ENCODE assay signal across 19 mouse cellular contexts in the genomic region with DNA sequence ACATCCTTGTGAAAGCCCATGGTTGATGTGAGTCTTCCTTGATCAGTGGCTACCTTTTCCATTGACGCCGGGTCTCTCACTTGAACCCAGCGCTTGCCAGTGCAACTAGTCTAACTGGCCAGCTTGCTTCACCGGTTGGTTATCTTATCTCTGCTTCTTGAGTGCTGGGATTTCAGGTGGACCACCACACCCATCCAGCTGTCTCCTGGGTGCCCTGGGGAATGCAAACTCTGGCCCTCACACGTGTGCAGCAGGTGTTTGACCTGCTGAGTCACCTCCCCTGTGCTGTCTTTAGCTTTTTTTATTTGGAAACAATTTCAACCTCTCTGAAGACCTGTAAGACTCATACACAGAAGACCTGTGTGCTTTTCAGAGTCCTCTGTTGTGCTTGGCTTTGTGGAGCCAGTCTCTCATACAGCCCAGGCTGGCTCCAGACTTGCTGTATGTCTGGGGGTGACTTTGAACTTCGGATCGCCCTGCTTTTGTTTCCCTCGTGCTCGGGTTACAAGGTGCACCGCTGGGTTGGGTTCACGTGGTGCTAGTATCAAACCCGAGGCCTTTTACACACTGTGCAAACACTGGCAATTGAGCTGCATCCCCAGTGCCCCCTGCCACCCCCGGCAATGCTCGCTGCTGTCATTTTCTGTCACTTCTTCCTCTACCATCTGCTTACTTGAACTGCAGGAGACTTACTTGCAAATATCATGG. TPM values are rescaled to one million over a fixed set of nuclear protein-coding genes. Genes with fewer than 3 reads are reported as not detected.
DNase-seq lines count a peak whose midpoint lies in the region; ATAC-seq and TF ChIP-seq lines count a peak whose summit lies in the region.
"Had no signal": no experiment of that assay in that cellular context is flagged by ENCODE, and none has a peak within 500 bp of the region (broad histone marks: within the 10 kb centered on the region; RNA-seq: fewer than 3 reads in every experiment).

No protein-coding gene starts in this region.

- no peak for DNase-seq in heart, postnatal 25 days (ENCODE audit: low spot score)
- DNase-seq in CH12.LX (ENCODE audit: extremely low read depth) (no peak), G1E (ENCODE audit: low spot score) (no peak)
- DNase-seq in cerebellum, postnatal 4 days (ENCODE audit: low spot score in 2 of 2), result no peak
- DNase-seq: cerebellum, postnatal 25 days; kidney, postnatal 10 days; lung, adult 2 months; lung, postnatal 36 days; right cerebral cortex, postnatal 14 days; thymus, postnatal 36 days had no signal

- no peak for TF ChIP-seq RAD21 in CH12.LX (IDR thresholded peaks at IDR 0.05; ENCODE audit: low read depth, low read length)

- H3K79me2 ChIP-seq in CH12.LX (replicated peaks; ENCODE audit: control insufficient read depth, extremely low read depth, insufficient read depth, poor library complexity, severe bottlenecking) (no peaks in the 10 kb centered on the region), myocyte (ENCODE audit: control insufficient read depth, insufficient read depth) (peaks cover 26% of the 10 kb centered on the region)

- no peak overlapping the region for H3ac ChIP-seq in myocyte (ENCODE audit: control insufficient read depth, insufficient read length)

- dilution Hi-C loops in CH12.LX (cut with MboI; ENCODE audit: extremely low pct_ligation_motif_present, extremely low pct_unique_long_range_greater_than_20kb, low sequenced_read_pairs), result no loop called here

- 0 out of 2 replicates have a peak overlapping the region, but pooled peaks have one; percentile 43 for H3K27ac ChIP-seq in heart, embryonic 16.5 days (ENCODE audit: low read length)
- H3K27ac ChIP-seq in CH12.LX (ENCODE audit: insufficient read depth, low read depth), result no peak overlapping the region
- H3K27ac ChIP-seq in forebrain, embryonic 12.5 days, result no peak overlapping the region
- H3K27ac ChIP-seq in hindbrain, embryonic 16.5 days (ENCODE audit: low read depth, low read length), result no peak overlapping the region
- H3K27ac ChIP-seq: forebrain, embryonic 15.5 days; hindbrain, embryonic 12.5 days; left cerebral cortex, adult 2 months; midbrain, embryonic 10.5 days; neural tube, embryonic 13.5 days had no signal

- H3K4me3 ChIP-seq in heart, embryonic 16.5 days (ENCODE audit: low read length), result no peak overlapping the region
- H3K4me3 ChIP-seq in CH12.LX (replicated peaks in 1 of 3; ENCODE audit: low read depth in 2 of 3, low read length in 2 of 3, poor library complexity in 1 of 3), result no peak overlapping the region
- H3K4me3 ChIP-seq in G1E (ENCODE audit: low read depth, low read length), result no peak overlapping the region
- H3K4me3 ChIP-seq in myocyte, result no peak overlapping the region
- no peak overlapping the region for H3K4me3 ChIP-seq in forebrain, embryonic 12.5 days (replicated peaks)
- H3K4me3 ChIP-seq in hindbrain, embryonic 16.5 days (ENCODE audit: low read length), result no peak overlapping the region
- H3K4me3 ChIP-seq: forebrain, embryonic 15.5 days; hindbrain, embryonic 12.5 days; left cerebral cortex, adult 2 months; midbrain, embryonic 10.5 days; neural tube, embryonic 13.5 days had no signal

- no peak overlapping the region for H3K4me2 ChIP-seq in heart, embryonic 16.5 days (ENCODE audit: low read depth, low read length)
- no peak overlapping the region for H3K4me2 ChIP-seq in CH12.LX (ENCODE audit: insufficient read depth, low read depth, poor library complexity, severe bottlenecking)
- no peak overlapping the region for H3K4me2 ChIP-seq in myocyte (ENCODE audit: low read depth)
- no peak overlapping the region for H3K4me2 ChIP-seq in forebrain, embryonic 12.5 days
- H3K4me2 ChIP-seq in hindbrain, embryonic 16.5 days (ENCODE audit: low read length), result no peak overlapping the region
- H3K4me2 ChIP-seq: forebrain, embryonic 15.5 days; hindbrain, embryonic 12.5 days; neural tube, embryonic 13.5 days had no signal

- in situ Hi-C loops in CH12.LX (cut with MboI; ENCODE audit: low pct_ligation_motif_present, low pct_unique_long_range_greater_than_20kb, low sequenced_read_pairs), result loop anchor here (5.0 kb wide), 1 partner anchor 81 kb away; a partner anchor contains a TSS

- TF ChIP-seq EP300 in CH12.LX (IDR thresholded peaks at IDR 0.05; ENCODE audit: low read length), result no peak

- H3K4me1 ChIP-seq in heart, embryonic 16.5 days (ENCODE audit: control insufficient read depth, insufficient read depth, low read length), result peaks cover 52% of the 10 kb centered on the region
- H3K4me1 ChIP-seq in CH12.LX (ENCODE audit: control insufficient read depth in 1 of 2, insufficient read depth in 2 of 2) (peaks cover 7 to 30% of the 10 kb centered on the region in 2 experiments), G1E (ENCODE audit: insufficient read depth, low read depth, low read length) (peaks cover 54% of the 10 kb centered on the region)
- H3K4me1 ChIP-seq in forebrain, embryonic 12.5 days, result peaks cover 4% of the 10 kb centered on the region
- H3K4me1 ChIP-seq in hindbrain, embryonic 16.5 days (ENCODE audit: control insufficient read depth, insufficient read depth, low read depth, low read length), result peaks cover 5% of the 10 kb centered on the region; the same call in 1 of the 2 replicates
- H3K4me1 ChIP-seq: forebrain, embryonic 15.5 days had no signal

- intact Hi-C loops in heart, postnatal 25 days (cut with DNase I), result no loop called here

- no peak overlapping the region for H3K9ac ChIP-seq in heart, embryonic 16.5 days (ENCODE audit: low read length)
- H3K9ac ChIP-seq in CH12.LX (ENCODE audit: insufficient read depth, low read depth), result no peak overlapping the region
- H3K9ac ChIP-seq in forebrain, embryonic 12.5 days, result no peak overlapping the region
- no peak overlapping the region for H3K9ac ChIP-seq in hindbrain, embryonic 16.5 days (ENCODE audit: low read depth, low read length)
- H3K9ac ChIP-seq: forebrain, embryonic 15.5 days; hindbrain, embryonic 12.5 days; neural tube, embryonic 13.5 days had no signal

- no peak for TF ChIP-seq CTCF in CH12.LX (conservative IDR thresholded peaks at IDR 0.05 in 1 of 2, IDR thresholded peaks at IDR 0.05 in 1 of 2; ENCODE audit: low read depth in 2 of 2, low read length in 2 of 2)
- no peak for TF ChIP-seq CTCF in G1E (IDR thresholded peaks at IDR 0.05; ENCODE audit: low read depth, low read length)

- no peaks in the 10 kb centered on the region for H3K9me3 ChIP-seq in heart, embryonic 16.5 days (replicated peaks; ENCODE audit: control insufficient read depth, low read length)
- no peaks in the 10 kb centered on the region for H3K9me3 ChIP-seq in CH12.LX (replicated peaks; ENCODE audit: low read length)
- peaks cover 2% of the 10 kb centered on the region; the same call in 1 of the 2 replicates for H3K9me3 ChIP-seq in G1E (replicated peaks)
- no peaks in the 10 kb centered on the region for H3K9me3 ChIP-seq in forebrain, embryonic 12.5 days
- no peaks in the 10 kb centered on the region for H3K9me3 ChIP-seq in hindbrain, embryonic 16.5 days (ENCODE audit: control insufficient read depth, low read length)
- H3K9me3 ChIP-seq: forebrain, embryonic 15.5 days; hindbrain, embryonic 12.5 days; midbrain, embryonic 10.5 days; neural tube, embryonic 13.5 days had no signal

- TF ChIP-seq POLR2A in CH12.LX (IDR thresholded peaks at IDR 0.05; ENCODE audit: low read depth, low read length) (no peak), myocyte (IDR thresholded peaks at IDR 0.05; ENCODE audit: insufficient read length, low read depth) (no peak)

- ATAC-seq in heart, embryonic 16.5 days (replicated peaks; ENCODE audit: extremely low read depth, insufficient read depth, low FRiP score), result no peak
- peak; percentile 51 for ATAC-seq in G1E (ENCODE audit: extremely low read depth, insufficient number of reproducible peaks, low FRiP score, poor library complexity, severe bottlenecking)
- no peak for ATAC-seq in forebrain, embryonic 12.5 days (ENCODE audit: low FRiP score)
- no peak for ATAC-seq in hindbrain, embryonic 16.5 days
- ATAC-seq: forebrain, embryonic 15.5 days had no signal

- 68% methylated on average over 14 of the region's 14 CpGs for WGBS in heart, embryonic 16.5 days
- 79% methylated on average over 14 of the region's 14 CpGs for WGBS in forebrain, embryonic 12.5 days
- 68% methylated on average over 14 of the region's 14 CpGs for WGBS in hindbrain, embryonic 16.5 days

- peaks cover 62% of the 10 kb centered on the region for H3K36me3 ChIP-seq in heart, embryonic 16.5 days (ENCODE audit: control insufficient read depth, insufficient read depth)
- H3K36me3 ChIP-seq in CH12.LX (replicated peaks in 1 of 2; ENCODE audit: control insufficient read depth in 1 of 2, insufficient read depth in 1 of 2, low read length in 1 of 2) (no peaks in the 10 kb centered on the region), G1E (replicated peaks) (peaks cover 100% of the 10 kb centered on the region), myocyte (ENCODE audit: control insufficient read depth, insufficient read depth) (peaks cover 35% of the 10 kb centered on the region)
- no peaks in the 10 kb centered on the region; the same call in 1 of the 2 replicates for H3K36me3 ChIP-seq in forebrain, embryonic 12.5 days (replicated peaks)
- H3K36me3 ChIP-seq in hindbrain, embryonic 16.5 days (ENCODE audit: control insufficient read depth, insufficient read depth, low read length), result no peaks in the 10 kb centered on the region
- H3K36me3 ChIP-seq: forebrain, embryonic 15.5 days had no signal

- H3K27me3 ChIP-seq in heart, embryonic 16.5 days (ENCODE audit: control insufficient read depth, insufficient read depth, low read length), result no peaks in the 10 kb centered on the region
- no peaks in the 10 kb centered on the region for H3K27me3 ChIP-seq in CH12.LX (replicated peaks)
- H3K27me3 ChIP-seq in G1E (ENCODE audit: insufficient read depth, low read length), result no peaks in the 10 kb centered on the region; the same call in 1 of the 2 replicates
- no peaks in the 10 kb centered on the region for H3K27me3 ChIP-seq in myocyte (ENCODE audit: control insufficient read depth, insufficient read depth, insufficient read length)
- no peaks in the 10 kb centered on the region for H3K27me3 ChIP-seq in forebrain, embryonic 12.5 days
- H3K27me3 ChIP-seq in hindbrain, embryonic 16.5 days (replicated peaks; ENCODE audit: control insufficient read depth, insufficient read depth, low read length), result no peaks in the 10 kb centered on the region
- H3K27me3 ChIP-seq: forebrain, embryonic 15.5 days; hindbrain, embryonic 12.5 days; neural tube, embryonic 13.5 days had no signal

TF ChIP-seq in myocyte, 11 proteins besides CTCF, POLR2A, EP300 and RAD21 (continues in another document):
- no peak for TF ChIP-seq POLR2AphosphoS2 (IDR thresholded peaks at IDR 0.05; ENCODE audit: insufficient read length, low read depth)

RNA-seq across cellular contexts. Expression of a gene that starts 19.9 kb away (rescaled TPM):
- polyA plus RNA-seq in heart, embryonic 16.5 days (2015; fragmentation: Nextera tagmentation; extraction: Ambion mirVana), result 22.7 and 25.9 TPM in 2 replicates
- total RNA-seq in heart, postnatal 25 days (2021), result 100 to 1,000 TPM; 220 to 262 TPM
- total RNA-seq in CH12.LX (2012; rRNA removed), result 0.13 and 0.17 TPM in 2 replicates
- not detected in 2 replicates for total RNA-seq in CH12.LX (2014; rRNA removed)
- polyA plus RNA-seq in CH12.LX (2012; ENCODE audit: insufficient read length, low read depth), result 0.15 and 0.24 TPM in 2 replicates
- total RNA-seq in G1E (2014; fragmentation: Nextera tagmentation), result 17.7 and 20.9 TPM in 2 replicates
- total RNA-seq in G1E (2017), result 5.7 and 9.1 TPM in 2 replicates
- 107 and 121 TPM in 2 replicates for polyA plus RNA-seq in G1E (2012)
- polyA plus RNA-seq in myocyte (2012; fragmentation: generic; extraction: Trizol), result 68.3 TPM
- polyA plus RNA-seq in forebrain, embryonic 12.5 days (2016; fragmentation: Nextera tagmentation; extraction: Ambion mirVana), result 3.0 and 3.6 TPM in 2 replicates
- polyA plus RNA-seq in hindbrain, embryonic 16.5 days (2015; fragmentation: Nextera tagmentation; extraction: Ambion mirVana), result 2.7 and 3.8 TPM in 2 replicates
